Mouse (Mus musculus) limb, embryonic 10.5 days (tissue): ENCODE measurements at regions not wholly inside any gene's neighbourhood (a gene's known extent, or its start where the extent isn't known, plus 50 kb on each side); places are given as distances from the start of the nearest gene placed in this dataset.

Experiments used
- DNase-seq: peaks from one replicate; pipeline ENCODE4 v3.0.0-alpha.2; 2017; ENCODE audit warnings: low spot score
- H3K27ac ChIP-seq: fragments of 300-500 bp; sonication (generic); 2 replicates; pipeline ENCODE4 v1.5.1; 2016; ENCODE audit warnings: mild to moderate bottlenecking
- H3K27me3 ChIP-seq: fragments of 300-500 bp; sonication (generic); 2 replicates; pipeline ENCODE4 v1.6.1; 2016; ENCODE audit warnings: low read depth, mild to moderate bottlenecking; ENCODE audit not compliant: poor library complexity, severe bottlenecking
- H3K36me3 ChIP-seq: fragments of 300-500 bp; sonication (generic); 2 replicates; pipeline ENCODE4 v1.6.1; 2016; ENCODE audit warnings: mild to moderate bottlenecking, moderate library complexity
- H3K4me1 ChIP-seq: fragments of 300-500 bp; sonication (generic); 2 replicates; pipeline ENCODE4 v1.6.1; 2016
- H3K4me3 ChIP-seq: fragments of 300-500 bp; sonication (generic); 2 replicates; pipeline ENCODE4 v1.5.1; 2016; ENCODE audit warnings: mild to moderate bottlenecking, moderate library complexity
- H3K9me3 ChIP-seq: fragments of 300-500 bp; sonication (generic); replicated peaks from 2 replicates; pipeline ENCODE4 v1.6.1; 2016; ENCODE audit warnings: mild to moderate bottlenecking
- WGBS: fragments of 180-500 bp; shearing (Covaris S2); methylation state at CpG from one replicate; pipeline ENCODE4 v1.1.7; 2016; 5-methylcytosine and 5-hydroxymethylcytosine counted together

- H3K4me3 ChIP-seq = no peak overlapping the region
- H3K36me3 ChIP-seq = no peaks in the 10 kb centered on the region
- 0 out of 2 replicates have a peak, but pooled peaks cover 4% of the 10 kb centered on the region for H3K4me1 ChIP-seq
- DNase-seq = no peak
- no peaks in the 10 kb centered on the region for H3K27me3 ChIP-seq
- H3K9me3 ChIP-seq = no peaks in the 10 kb centered on the region
- H3K27ac ChIP-seq = no peak overlapping the region
- WGBS = 88% methylated on average over 4 of the region's 4 CpGs
Observed at GRCm38 (mm10) chr1:119157171-119157700, 103.8 kb upstream of the Gli2 start.

GRCm38 (mm10) chr1:119153619-119154018 lies 100.2 kb upstream of the Gli2 start:
- 97% methylated on average over 4 of the region's 4 CpGs for WGBS
- Histone ChIP-seq H3K27ac (no peak overlapping the region), H3K4me1 (0 out of 2 replicates have a peak, but pooled peaks cover 4% of the 10 kb centered on the region)

GRCm38 (mm10) chr1:119152776-119153175 lies 99.4 kb upstream of the Gli2 start:
- Histone ChIP-seq H3K4me1 (0 out of 2 replicates have a peak, but pooled peaks cover 4% of the 10 kb centered on the region), H3K36me3 (no peaks in the 10 kb centered on the region), H3K4me3 (no peak overlapping the region), H3K27me3 (no peaks in the 10 kb centered on the region), H3K9me3 (no peaks in the 10 kb centered on the region), H3K27ac (peak overlapping the region; percentile 43; the same call in 1 of the 2 replicates)
- WGBS = 85% methylated on average over 6 of the region's 6 CpGs
- no peak for DNase-seq

More at GRCm38 (mm10) chr1:119153619-119154018, 100.2 kb upstream of the Gli2 start:
- Histone ChIP-seq H3K27me3 (no peaks in the 10 kb centered on the region), H3K9me3 (no peaks in the 10 kb centered on the region), H3K4me3 (no peak overlapping the region), H3K36me3 (no peaks in the 10 kb centered on the region)
- DNase-seq = no peak

GRCm38 (mm10) chr1:119147506-119147905 lies 94.1 kb upstream of the Gli2 start:
- Histone ChIP-seq H3K27me3 (no peaks in the 10 kb centered on the region), H3K27ac (no peak overlapping the region), H3K4me1 (peaks cover 10% of the 10 kb centered on the region), H3K9me3 (no peaks in the 10 kb centered on the region), H3K36me3 (no peaks in the 10 kb centered on the region), H3K4me3 (no peak overlapping the region)
- DNase-seq = no peak
- 90% methylated on average over 2 of the region's 2 CpGs for WGBS

- DNase-seq = no peak
- 43% methylated on average over 11 of the region's 11 CpGs for WGBS
- no peaks in the 10 kb centered on the region for H3K27me3 ChIP-seq
- H3K36me3 ChIP-seq = no peaks in the 10 kb centered on the region
- H3K4me3 ChIP-seq = no peak overlapping the region
- 0 out of 2 replicates have a peak overlapping the region, but pooled peaks have one; percentile 10 for H3K27ac ChIP-seq
- H3K4me1 ChIP-seq = peaks cover 10% of the 10 kb centered on the region
- H3K9me3 ChIP-seq = no peaks in the 10 kb centered on the region
Observed at GRCm38 (mm10) chr1:119143808-119144207, 90.4 kb upstream of the Gli2 start.

GRCm38 (mm10) chr1:119129039-119129438 lies 75.6 kb upstream of the Gli2 start:
- no peak overlapping the region for H3K27ac ChIP-seq
- H3K4me3 ChIP-seq = no peak overlapping the region
- WGBS = 93% methylated on average over 3 of the region's 3 CpGs
- H3K4me1 ChIP-seq = no peaks in the 10 kb centered on the region
- no peaks in the 10 kb centered on the region for H3K27me3 ChIP-seq
- H3K36me3 ChIP-seq = no peaks in the 10 kb centered on the region
- H3K9me3 ChIP-seq = no peaks in the 10 kb centered on the region
- no peak for DNase-seq

GRCm38 (mm10) chr1:119125561-119125960 lies 72.1 kb upstream of the Gli2 start:
- WGBS = 53% methylated on average over 6 of the region's 6 CpGs
- DNase-seq = no peak

GRCm38 (mm10) chr1:119124798-119125197 lies 71.4 kb upstream of the Gli2 start:
- H3K4me3 ChIP-seq = no peak overlapping the region
- no peaks in the 10 kb centered on the region for H3K4me1 ChIP-seq
- H3K9me3 ChIP-seq = no peaks in the 10 kb centered on the region
- H3K27ac ChIP-seq = no peak overlapping the region
- H3K36me3 ChIP-seq = no peaks in the 10 kb centered on the region
- no peak for DNase-seq
- 93% methylated on average over 4 of the region's 4 CpGs for WGBS
- no peaks in the 10 kb centered on the region for H3K27me3 ChIP-seq

More at GRCm38 (mm10) chr1:119125561-119125960, 72.1 kb upstream of the Gli2 start:
- Histone ChIP-seq H3K27me3 (no peaks in the 10 kb centered on the region), H3K27ac (no peak overlapping the region), H3K36me3 (no peaks in the 10 kb centered on the region), H3K9me3 (no peaks in the 10 kb centered on the region), H3K4me3 (no peak overlapping the region), H3K4me1 (no peaks in the 10 kb centered on the region)

- H3K9me3 ChIP-seq = no peaks in the 10 kb centered on the region
- H3K27ac ChIP-seq = no peak overlapping the region
- 77% methylated on average over 2 of the region's 2 CpGs for WGBS
- DNase-seq = no peak
- H3K27me3 ChIP-seq = no peaks in the 10 kb centered on the region
- H3K36me3 ChIP-seq = no peaks in the 10 kb centered on the region
- H3K4me3 ChIP-seq = no peak overlapping the region
- no peaks in the 10 kb centered on the region for H3K4me1 ChIP-seq
Observed at GRCm38 (mm10) chr1:119124063-119124462, 70.6 kb upstream of the Gli2 start.

GRCm38 (mm10) chr1:119123402-119123801 lies 70.0 kb upstream of the Gli2 start:
- no peak for DNase-seq

GRCm38 (mm10) chr1:119122975-119123374 lies 69.6 kb upstream of the Gli2 start:
- no peak for DNase-seq
- 82% methylated on average over 6 of the region's 6 CpGs for WGBS
- no peak overlapping the region for H3K27ac ChIP-seq

More at GRCm38 (mm10) chr1:119123402-119123801, 70.0 kb upstream of the Gli2 start:
- no peaks in the 10 kb centered on the region for H3K27me3 ChIP-seq
- H3K27ac ChIP-seq = no peak overlapping the region
- H3K4me1 ChIP-seq = no peaks in the 10 kb centered on the region
- WGBS = 57% methylated on average over 3 of the region's 3 CpGs
- H3K9me3 ChIP-seq = no peaks in the 10 kb centered on the region
- H3K4me3 ChIP-seq = no peak overlapping the region
- no peaks in the 10 kb centered on the region for H3K36me3 ChIP-seq

GRCm38 (mm10) chr1:119119863-119120569 lies 66.6 kb upstream of the Gli2 start:
- H3K4me1 ChIP-seq = no peaks in the 10 kb centered on the region
- WGBS = 47% methylated on average over 8 of the region's 8 CpGs
- H3K27ac ChIP-seq = no peak overlapping the region
- DNase-seq = no peak
- no peaks in the 10 kb centered on the region for H3K27me3 ChIP-seq
- H3K9me3 ChIP-seq = no peaks in the 10 kb centered on the region
- no peak overlapping the region for H3K4me3 ChIP-seq
- no peaks in the 10 kb centered on the region for H3K36me3 ChIP-seq

More at GRCm38 (mm10) chr1:119122975-119123374, 69.6 kb upstream of the Gli2 start:
- Histone ChIP-seq H3K27me3 (no peaks in the 10 kb centered on the region), H3K4me1 (no peaks in the 10 kb centered on the region), H3K36me3 (no peaks in the 10 kb centered on the region), H3K4me3 (no peak overlapping the region), H3K9me3 (no peaks in the 10 kb centered on the region)

GRCm38 (mm10) chr1:119115106-119115674 lies 61.8 kb upstream of the Gli2 start:
- Histone ChIP-seq H3K27ac (no peak overlapping the region), H3K27me3 (0 out of 2 replicates have a peak, but pooled peaks cover 3% of the 10 kb centered on the region), H3K36me3 (no peaks in the 10 kb centered on the region), H3K4me3 (no peak overlapping the region), H3K9me3 (no peaks in the 10 kb centered on the region), H3K4me1 (no peaks in the 10 kb centered on the region)
- no peak for DNase-seq
- 88% methylated on average over 7 of the region's 7 CpGs for WGBS
